Mouse (Mus musculus) embryonic fibroblast, embryonic 13.5 days (primary cell): Measurements from ENCODE around the gene Tmem268.

Experiments used
- CTCF ChIP-seq: IDR thresholded peaks from 2 replicates; pipeline ENCODE4 v1.5.1; 2011; ENCODE audit warnings: mild to moderate bottlenecking, control low read depth, low read length, moderate library complexity, borderline replicate concordance; ENCODE audit not compliant: insufficient read depth
- POLR2A ChIP-seq: IDR thresholded peaks from 2 replicates; pipeline ENCODE4 v1.6.1; 2011; ENCODE audit warnings: low read depth, mild to moderate bottlenecking, control low read depth, low read length, moderate library complexity

DNA sequence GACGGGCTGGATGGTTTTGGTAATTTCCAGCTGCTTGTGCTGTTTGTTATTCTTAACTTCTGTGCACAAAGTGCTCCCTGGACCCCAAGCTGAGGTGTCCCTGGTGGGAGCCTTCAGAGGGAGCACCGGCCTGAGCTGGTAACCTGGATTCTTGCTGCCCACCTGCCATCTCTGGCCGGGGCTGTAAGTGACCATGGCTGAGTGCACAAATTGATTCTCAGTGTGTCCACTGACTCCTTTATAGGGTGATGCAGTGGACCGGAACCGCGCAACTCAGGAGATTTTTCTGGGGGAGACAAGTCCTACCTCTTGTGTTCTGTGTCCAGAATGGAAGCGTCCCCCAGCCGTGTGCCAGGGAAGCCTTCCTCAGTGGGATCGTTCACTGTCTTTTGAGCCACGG lies 26.6 kb downstream of the Tmem268 start:
- TF ChIP-seq CTCF (no peak), POLR2A (no peak)
